Mouse (Mus musculus) MEL (cell line): ENCODE measurements at regions not wholly inside any gene's neighbourhood (a gene's known extent, or its start where the extent isn't known, plus 50 kb on each side); places are given as distances from the start of the nearest gene placed in this dataset.

ENCODE experiments used
- DNase-seq: peaks from one replicate; pipeline ENCODE4 v3.0.0; 2011; ENCODE audit warnings: low read depth, low spot score
- H3K27ac ChIP-seq: 2 replicates; pipeline ENCODE4 v1.5.1; 2012; ENCODE audit warnings: low read depth, mild to moderate bottlenecking, control low read depth, low read length, moderate library complexity; ENCODE audit not compliant: control insufficient read depth
- H3K27me3 ChIP-seq, 2 experiments: fragments of 150-350 bp in 1 of 2; sonication (generic) in 1 of 2; 2 replicates each; pipeline ENCODE4 v1.6.1; 2012; ENCODE audit warnings: low read length in 2 of 2, mild to moderate bottlenecking in 2 of 2, improper control_type of control experiment in 1 of 2, moderate library complexity in 1 of 2; ENCODE audit not compliant: insufficient read depth in 2 of 2, control insufficient read depth in 1 of 2
- H3K36me3 ChIP-seq, 2 experiments: 2 replicates each; pipeline ENCODE4 v1.6.1; 2012 to 2014; ENCODE audit warnings: low read length in 2 of 2, improper control_type of control experiment in 1 of 2, inconsistent platforms in 1 of 2, mild to moderate bottlenecking in 1 of 2; ENCODE audit not compliant: insufficient read depth in 2 of 2, control insufficient read depth in 1 of 2
- H3K4me1 ChIP-seq, 2 experiments: fragments of 150-350 bp in 1 of 2; sonication (generic) in 1 of 2; 2 replicates each; pipeline ENCODE4 v1.6.1; 2012; ENCODE audit warnings: low read length in 2 of 2, improper control_type of control experiment in 1 of 2, mild to moderate bottlenecking in 1 of 2; ENCODE audit not compliant: insufficient read depth in 2 of 2, control insufficient read depth in 1 of 2
- H3K4me3 ChIP-seq, 2 experiments: fragments of 150-350 bp in 1 of 2; sonication (generic) in 1 of 2; 2 replicates each; pipeline ENCODE4 v1.5.1; 2012; ENCODE audit warnings: low read depth in 2 of 2, low read length in 2 of 2, mild to moderate bottlenecking in 2 of 2, moderate library complexity in 2 of 2, control low read depth in 1 of 2, improper control_type of control experiment in 1 of 2; ENCODE audit not compliant: control insufficient read depth in 1 of 2, insufficient read depth in 1 of 2
- H3K79me2 ChIP-seq: 2 replicates; pipeline ENCODE4 v1.6.1; 2012; ENCODE audit warnings: mild to moderate bottlenecking, low read length, moderate library complexity; ENCODE audit not compliant: control insufficient read depth, poor library complexity, insufficient read depth
- H3K9ac ChIP-seq: 2 replicates; pipeline ENCODE4 v1.6.1; 2012; ENCODE audit warnings: low read depth, mild to moderate bottlenecking, control low read depth, low read length, moderate library complexity; ENCODE audit not compliant: control insufficient read depth, poor library complexity, severe bottlenecking
- H3K9me3 ChIP-seq: fragments of 150-350 bp; sonication (generic); replicated peaks from 2 replicates; pipeline ENCODE4 v1.6.1; 2012; ENCODE audit warnings: mild to moderate bottlenecking, low read length, improper control_type of control experiment, moderate library complexity; ENCODE audit not compliant: insufficient read depth
- CTCF ChIP-seq, 3 experiments: IDR thresholded peaks in 2 of 3; conservative IDR thresholded peaks in 1 of 3; 2 replicates each; pipeline ENCODE4 v1.5.1; 2011 to 2012; ENCODE audit warnings: low read length in 3 of 3, low read depth in 2 of 3, mild to moderate bottlenecking in 2 of 3, improper control_type of control experiment in 1 of 3, inconsistent platforms in 1 of 3, mixed read lengths in 1 of 3, moderate library complexity in 1 of 3; ENCODE audit not compliant: control insufficient read depth in 1 of 3, insufficient read depth in 1 of 3, poor library complexity in 1 of 3, severe bottlenecking in 1 of 3
- E2F4 ChIP-seq: IDR thresholded peaks from 2 replicates; pipeline ENCODE4 v1.6.1; 2011; ENCODE audit warnings: low read depth, low read length, improper control_type of control experiment, borderline replicate concordance
- GABPA ChIP-seq: IDR thresholded peaks from 2 replicates; pipeline ENCODE4 v1.6.1; 2012; ENCODE audit warnings: low read depth, mild to moderate bottlenecking, inconsistent platforms, low read length, improper control_type of control experiment, moderate library complexity
- JUND ChIP-seq: IDR thresholded peaks from 2 replicates; pipeline ENCODE4 v1.6.1; 2011; ENCODE audit warnings: low read depth, mild to moderate bottlenecking, improper control_type of control experiment, low read length
- KAT2A ChIP-seq: conservative IDR thresholded peaks from 2 replicates; pipeline ENCODE4 v1.6.1; 2012; ENCODE audit warnings: low read depth, low read length, improper control_type of control experiment, inconsistent platforms
- MAFK ChIP-seq: IDR thresholded peaks from 2 replicates; pipeline ENCODE4 v1.6.1; 2011; ENCODE audit warnings: low read depth, mild to moderate bottlenecking, low read length, improper control_type of control experiment, borderline replicate concordance
- MAX ChIP-seq: IDR thresholded peaks from 2 replicates; pipeline ENCODE4 v1.6.1; 2011; ENCODE audit warnings: low read length, improper control_type of control experiment
- MAZ ChIP-seq: IDR thresholded peaks from 2 replicates; pipeline ENCODE4 v1.6.1; 2012; ENCODE audit warnings: low read depth, mild to moderate bottlenecking, inconsistent platforms, low read length, improper control_type of control experiment
- MEF2A ChIP-seq: IDR thresholded peaks from 2 replicates; pipeline ENCODE4 v1.6.1; 2014; ENCODE audit warnings: low read depth, mild to moderate bottlenecking, inconsistent platforms, low read length, improper control_type of control experiment; ENCODE audit not compliant: poor library complexity, insufficient replicate concordance, severe bottlenecking; ENCODE audit errors: extremely low read depth
- MXI1 ChIP-seq: IDR thresholded peaks from 2 replicates; pipeline ENCODE4 v1.6.1; 2011; ENCODE audit warnings: mild to moderate bottlenecking, low read depth, low read length, improper control_type of control experiment
- NELFE ChIP-seq: IDR thresholded peaks from 2 replicates; pipeline ENCODE4 v1.6.1; 2011; ENCODE audit warnings: low read depth, low read length, improper control_type of control experiment
- NRF1 ChIP-seq: IDR thresholded peaks from 2 replicates; pipeline ENCODE4 v1.6.1; 2014; ENCODE audit warnings: low read depth, mild to moderate bottlenecking, inconsistent platforms, low read length, improper control_type of control experiment, moderate library complexity; ENCODE audit not compliant: poor library complexity, insufficient read depth, severe bottlenecking
- POLR2A ChIP-seq, 2 experiments: IDR thresholded peaks; 2 replicates each; pipeline ENCODE4 v1.6.1; 2011 to 2012; ENCODE audit warnings: low read length in 2 of 2, mild to moderate bottlenecking in 2 of 2, control low read depth in 1 of 2, improper control_type of control experiment in 1 of 2, low read depth in 1 of 2, moderate library complexity in 1 of 2; ENCODE audit not compliant: control insufficient read depth in 1 of 2, insufficient read depth in 1 of 2, poor library complexity in 1 of 2
- RAD21 ChIP-seq: IDR thresholded peaks from 2 replicates; pipeline ENCODE4 v1.6.1; 2011; ENCODE audit warnings: mild to moderate bottlenecking, low read depth, low read length, improper control_type of control experiment
- RCOR1 ChIP-seq: IDR thresholded peaks from 2 replicates; pipeline ENCODE4 v1.6.1; 2012; ENCODE audit warnings: low read depth, mild to moderate bottlenecking, inconsistent platforms, low read length, improper control_type of control experiment
- SIN3A ChIP-seq: IDR thresholded peaks from 2 replicates; pipeline ENCODE4 v1.6.1; 2012; ENCODE audit warnings: low read length, improper control_type of control experiment, inconsistent platforms
- SMC3 ChIP-seq: IDR thresholded peaks from 2 replicates; pipeline ENCODE4 v1.6.1; 2011; ENCODE audit warnings: low read depth, low read length, improper control_type of control experiment
- TCF12 ChIP-seq: IDR thresholded peaks from 2 replicates; pipeline ENCODE4 v1.6.1; 2014; ENCODE audit warnings: low read depth, mild to moderate bottlenecking, inconsistent platforms, low read length, improper control_type of control experiment, moderate library complexity
- UBTF ChIP-seq: IDR thresholded peaks from 2 replicates; pipeline ENCODE4 v1.6.1; 2012; ENCODE audit warnings: low read depth, mild to moderate bottlenecking, inconsistent platforms, low read length, improper control_type of control experiment, moderate library complexity, borderline replicate concordance; ENCODE audit not compliant: insufficient read depth
- USF1 ChIP-seq: IDR thresholded peaks from 2 replicates; pipeline ENCODE4 v1.6.1; 2014; ENCODE audit warnings: low read depth, mild to moderate bottlenecking, inconsistent platforms, low read length, improper control_type of control experiment, moderate library complexity
- ZC3H11A ChIP-seq: IDR thresholded peaks from 2 replicates; pipeline ENCODE4 v1.6.1; 2012; ENCODE audit warnings: low read depth, mild to moderate bottlenecking, inconsistent platforms, low read length, improper control_type of control experiment
- ZMIZ1 ChIP-seq: IDR thresholded peaks from 2 replicates; pipeline ENCODE4 v1.6.1; 2012; ENCODE audit warnings: low read depth, mild to moderate bottlenecking, inconsistent platforms, low read length, improper control_type of control experiment, moderate library complexity
- ZNF384 ChIP-seq: IDR thresholded peaks from 2 replicates; pipeline ENCODE4 v1.6.1; 2012; ENCODE audit warnings: low read depth, mild to moderate bottlenecking, inconsistent platforms, low read length, improper control_type of control experiment

DNA sequence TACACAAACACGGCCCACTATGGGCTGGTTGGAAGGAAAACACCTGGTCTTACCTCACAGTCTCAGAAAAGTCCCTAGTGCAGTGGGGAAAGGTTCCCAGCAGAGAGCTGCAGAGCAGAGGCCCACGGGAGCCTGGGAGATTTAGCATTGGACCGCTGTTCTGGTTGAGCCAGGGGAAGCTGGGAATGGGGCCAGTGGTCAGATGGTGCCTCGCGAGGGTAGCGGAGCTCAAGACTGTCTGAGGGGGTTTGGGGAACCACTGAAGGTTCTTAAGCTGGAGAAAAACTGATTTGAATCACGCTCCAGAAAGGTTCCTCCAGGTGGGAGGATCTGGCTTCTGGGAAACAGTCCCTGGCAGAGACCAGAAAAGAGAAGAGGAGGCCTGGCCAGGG, 84.8 kb downstream of the Lhx2 start:
- Histone ChIP-seq H3K27ac (no peak overlapping the region), H3K9me3 (no peaks in the 10 kb centered on the region), H3K4me1 (no peaks in the 10 kb centered on the region), H3K4me3 (no peak overlapping the region), H3K36me3 (no peaks in the 10 kb centered on the region)
- no peak for DNase-seq
- TF ChIP-seq RAD21 (no peak), E2F4 (no peak), SMC3 (no peak), MXI1 (no peak), NRF1 (no peak), JUND (no peak), GABPA (no peak), ZC3H11A (no peak), SIN3A (no peak), ZNF384 (no peak), CTCF (IDR thresholded peaks at IDR 0.05 in 2 of 3, conservative IDR thresholded peaks at IDR 0.05 in 1 of 3; ENCODE audit: control insufficient read depth in 1 of 3, insufficient read depth in 1 of 3, low read depth in 2 of 3, low read length in 3 of 3, poor library complexity in 1 of 3, severe bottlenecking in 1 of 3) (no peak), MEF2A (no peak), MAX (no peak), UBTF (no peak), USF1 (no peak)
- TF ChIP-seq, all 39 proteins: peak for 0
- Histone ChIP-seq H3K9ac (no peak overlapping the region), H3K27me3 (peaks cover 0 to 2% of the 10 kb centered on the region in 2 experiments; a peak in 1 of 4 replicates), H3K79me2 (no peaks in the 10 kb centered on the region)

- no peaks in the 10 kb centered on the region for H3K4me1 ChIP-seq
- no peaks in the 10 kb centered on the region for H3K36me3 ChIP-seq
- H3K27ac ChIP-seq: no peak overlapping the region
- H3K27me3 ChIP-seq: peaks cover 0 to 2% of the 10 kb centered on the region in 2 experiments; a peak in 1 of 4 replicates
- H3K9ac ChIP-seq: no peak overlapping the region
- no peaks in the 10 kb centered on the region for H3K9me3 ChIP-seq
- DNase-seq: no peak
- TF ChIP-seq NELFE (no peak), MXI1 (no peak), UBTF (no peak), SMC3 (no peak), POLR2A (IDR thresholded peaks at IDR 0.05; ENCODE audit: control insufficient read depth in 1 of 2, insufficient read depth in 1 of 2, low read depth in 1 of 2, low read length in 2 of 2, poor library complexity in 1 of 2) (no peak), KAT2A (no peak), MAZ (no peak), RCOR1 (no peak), USF1 (no peak), MAFK (no peak), ZNF384 (no peak), JUND (no peak), TCF12 (no peak), ZMIZ1 (no peak)
- no peaks in the 10 kb centered on the region for H3K79me2 ChIP-seq
- H3K4me3 ChIP-seq: no peak overlapping the region
These were observed 85.3 kb downstream of the Lhx2 start for GRCm38 (mm10) chr2:38424278-38424931.
